Mouse (Mus musculus): ENCODE data around the gene Pnliprp1.
A peak's percentile ranks its signal among the peaks of the same experiment; 100 is the strongest.

Gene Pnliprp1

DNA sequence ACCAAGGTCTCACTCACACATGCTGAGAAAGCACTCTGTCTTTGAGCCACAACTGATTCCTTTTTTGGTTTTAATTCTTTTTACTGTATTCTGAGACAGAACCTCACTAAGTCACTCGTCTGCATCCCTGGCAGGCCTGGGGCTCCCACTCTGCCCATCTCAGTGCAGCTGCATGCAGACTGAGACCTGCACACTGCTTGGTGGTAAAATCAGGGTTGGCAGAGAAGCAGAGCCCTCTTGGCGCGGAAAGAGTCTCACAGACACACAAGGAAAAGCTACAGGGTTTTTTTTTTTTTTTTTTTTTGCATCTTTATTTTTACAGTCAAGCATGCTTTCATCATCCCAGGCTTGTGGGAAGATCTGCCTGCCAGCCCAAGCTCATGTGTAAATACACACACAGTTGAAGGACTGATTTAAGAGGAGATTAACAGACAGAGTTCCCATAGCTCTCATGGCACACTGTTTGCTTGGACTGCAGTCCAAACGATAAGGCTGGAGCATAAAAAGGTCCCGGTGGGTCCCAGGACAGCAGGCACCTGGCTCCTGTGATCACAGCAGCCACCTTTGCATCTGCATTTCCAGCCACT is at the start of gene Pnliprp1:
Gene Pnliprp1 (plus strand): TSS at position 443 of the 587 bp plus-strand sequence.
- DNase-seq, result peak; percentile 9 to 13

DNA sequence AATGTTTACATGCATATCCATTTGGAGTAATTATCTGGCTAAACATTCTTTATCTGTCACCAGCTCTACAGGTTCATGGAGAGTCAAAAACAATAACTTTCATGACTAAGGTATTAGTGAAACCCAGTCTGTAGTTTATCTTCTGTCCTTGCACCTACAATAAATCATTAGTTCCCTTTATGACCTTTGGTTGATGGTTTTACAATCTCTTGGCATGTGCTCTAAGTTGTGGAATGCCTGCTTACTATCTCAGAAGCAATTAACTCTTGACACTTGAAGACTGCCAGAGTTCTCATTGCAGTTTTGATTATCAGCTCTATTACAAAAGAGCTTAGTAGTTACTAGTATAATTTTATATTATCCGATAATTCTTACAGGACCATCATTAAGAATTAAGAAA is 39.8 kb upstream of the Pnliprp1 start:
- DNase-seq, result no peak

GRCm38 (mm10) chr19:58695314-58695713 is 33.4 kb upstream of the Pnliprp1 start:
- no peak for DNase-seq

GRCm38 (mm10) chr19:58696235-58696634 is 32.5 kb upstream of the Pnliprp1 start:
- DNase-seq, result no peak

DNA sequence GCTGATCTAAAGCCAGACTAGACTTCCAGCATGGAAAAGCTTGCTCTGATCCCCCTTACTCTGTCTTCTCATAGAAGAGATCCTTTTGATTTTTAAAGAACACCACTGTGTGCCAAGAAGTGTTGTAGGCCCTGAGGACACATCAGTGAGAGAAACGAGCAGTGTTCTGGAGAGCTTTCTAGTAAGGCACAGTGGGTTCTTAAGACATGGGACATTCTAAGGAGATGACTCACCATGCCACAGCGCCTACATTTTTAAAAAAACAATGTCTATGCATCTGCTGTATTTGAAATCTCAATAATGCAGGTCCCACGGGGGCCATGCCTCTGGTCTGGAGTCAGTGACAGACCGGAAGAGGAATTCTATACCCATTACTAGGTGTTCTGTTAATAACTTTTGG is 24.1 kb upstream of the Pnliprp1 start:
- DNase-seq, result no peak

GRCm38 (mm10) chr19:58708611-58709010 is 20.1 kb upstream of the Pnliprp1 start:
- DNase-seq, result no peak

DNA sequence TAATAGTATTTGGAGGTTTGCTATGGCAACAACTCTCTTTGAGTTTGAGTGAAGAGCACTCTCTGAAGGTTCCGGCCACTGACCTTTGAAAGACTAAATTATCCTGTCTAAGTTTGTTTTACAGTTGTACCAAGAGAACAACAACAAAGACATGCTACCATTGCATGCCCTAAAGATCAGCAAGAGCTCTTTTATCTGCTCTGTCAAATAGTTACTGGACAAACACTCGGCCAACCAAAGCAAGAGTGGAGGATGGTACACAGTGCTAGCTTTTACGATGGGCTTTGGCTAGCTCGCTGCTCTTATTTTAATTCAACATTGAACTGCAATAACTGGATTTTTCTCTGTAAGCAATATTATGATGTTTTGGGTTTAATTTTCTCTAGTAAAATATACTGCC is 10.8 kb upstream of the Pnliprp1 start:
- no peak for DNase-seq

DNA sequence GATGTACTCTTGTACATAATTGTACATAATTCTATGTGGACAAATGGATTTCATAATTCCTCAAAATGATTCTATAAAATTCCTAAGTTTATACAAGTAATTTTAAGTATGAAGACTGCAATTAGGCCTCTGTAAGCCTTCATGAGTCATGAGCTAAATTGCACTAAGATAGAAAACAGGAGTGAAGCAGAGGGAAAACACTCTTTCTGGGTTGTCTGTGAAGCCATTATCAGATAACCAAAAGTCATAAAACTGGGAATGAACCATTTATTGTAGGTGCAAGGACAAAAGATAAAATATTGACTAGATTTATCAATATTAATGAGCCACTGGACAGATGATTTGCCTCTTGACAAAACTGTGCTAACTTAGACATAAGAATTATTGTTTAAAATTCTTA is 8.2 kb upstream of the Pnliprp1 start:
- no peak for DNase-seq

GRCm38 (mm10) chr19:58726551-58726950 is 2.1 kb upstream of the Pnliprp1 start:
- DNase-seq, result no peak

GRCm38 (mm10) chr19:58727756-58728155 is 931 bp upstream of the Pnliprp1 start:
- DNase-seq, result no peak

- no peak for DNase-seq
Measured at GRCm38 (mm10) chr19:58733216-58733615, 4.5 kb downstream of the Pnliprp1 start.

GRCm38 (mm10) chr19:58738111-58738510 is 9.4 kb downstream of the Pnliprp1 start:
- no peak for DNase-seq

DNA sequence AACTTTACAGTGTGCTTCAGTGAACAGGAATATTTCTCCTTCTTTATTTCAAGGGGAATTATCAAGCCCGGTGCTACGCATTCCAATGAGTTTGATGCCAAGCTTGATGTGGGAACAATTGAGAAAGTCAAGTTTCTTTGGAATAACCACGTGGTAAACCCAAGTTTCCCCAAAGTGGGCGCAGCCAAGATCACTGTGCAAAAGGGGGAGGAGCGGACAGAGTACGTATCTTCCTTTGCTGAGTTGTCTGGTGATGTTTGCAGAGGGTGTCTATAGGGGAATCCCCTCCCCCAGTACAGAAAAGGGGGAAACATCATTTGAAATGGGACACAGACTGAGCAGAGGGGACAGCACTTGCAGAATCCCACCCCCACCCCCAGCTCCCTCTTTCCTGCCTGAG is 12.3 kb downstream of the Pnliprp1 start:
- DNase-seq, result no peak

GRCm38 (mm10) chr19:58742711-58743110 is 14.0 kb downstream of the Pnliprp1 start:
- DNase-seq, result no peak

- DNase-seq, result no peak
Measured at GRCm38 (mm10) chr19:58743736-58744135, 15.0 kb downstream of the Pnliprp1 start.

- no peak for DNase-seq
Measured at GRCm38 (mm10) chr19:58747498-58748000, 18.9 kb downstream of the Pnliprp1 start.

GRCm38 (mm10) chr19:58750822-58751221 is 22.1 kb downstream of the Pnliprp1 start:
- no peak for DNase-seq

- no peak for DNase-seq
Measured at GRCm38 (mm10) chr19:58751504-58751903, 22.8 kb downstream of the Pnliprp1 start.

GRCm38 (mm10) chr19:58758871-58759270 is 30.2 kb downstream of the Pnliprp1 start:
- peak; percentile 41 to 44 for DNase-seq

- DNase-seq, result peak; percentile 29 to 32
Measured at GRCm38 (mm10) chr19:58759423-58759822, 30.7 kb downstream of the Pnliprp1 start, which contains the start of gene Pnliprp2. Gene Pnliprp2 (plus strand): TSS chr19:58759719.

- DNase-seq, result no peak
Measured at GRCm38 (mm10) chr19:58762316-58762715, 33.6 kb downstream of the Pnliprp1 start.

GRCm38 (mm10) chr19:58762848-58763541 is 34.3 kb downstream of the Pnliprp1 start:
- DNase-seq, result peak; percentile 80 to 83

DNA sequence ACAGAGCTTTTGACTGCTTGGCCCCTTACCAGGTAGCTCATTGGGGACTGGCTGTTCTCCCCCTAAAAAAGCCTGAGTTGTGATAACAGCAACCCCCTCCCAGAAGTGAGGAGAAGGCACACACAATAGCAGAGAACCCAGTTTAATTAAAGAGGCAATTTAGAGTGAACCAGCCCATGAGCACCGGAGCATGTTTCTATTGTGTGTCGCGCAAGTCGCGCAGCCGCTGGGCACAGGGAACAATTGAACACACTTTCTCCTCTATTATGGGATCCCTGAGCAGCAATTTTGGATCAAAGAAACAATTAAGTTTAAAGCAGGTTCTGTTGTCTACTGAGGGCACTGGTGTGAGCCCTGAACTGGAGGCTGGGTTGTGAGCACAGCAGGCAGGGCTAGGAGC is 38.6 kb downstream of the Pnliprp1 start:
- no peak for DNase-seq

GRCm38 (mm10) chr19:58776461-58776860 is 47.8 kb downstream of the Pnliprp1 start:
- DNase-seq, result no peak
